Mouse (Mus musculus) common myeloid progenitor, adult 5-6 weeks (primary cell): ENCODE data around the gene Elovl5. TPM values are rescaled to one million over a fixed set of nuclear protein-coding genes. Genes with fewer than 3 reads are reported as not detected.

ENCODE experiments used
- ATAC-seq: replicated peaks from 2 replicates; pipeline ENCODE4 v1.8.0; 2016; ENCODE audit warnings: low read depth, mild to moderate bottlenecking, moderate TSS enrichment, inconsistent platforms; ENCODE audit not compliant: poor library complexity, severe bottlenecking
- total RNA-seq: library from RNA; stranded (forward); fragments of 200-1000, 187-1606 nt; gene quantifications from 2 replicates; pipeline ENCODE4 v1.2.3, GENCODE M21; 2017

Elovl5 gene
- total RNA-seq, 1 experiment from 2014 or later: 75.8 TPM

- ATAC-seq: no peak
Observed at GRCm38 (mm10) chr9:77927431-77927830, 10.3 kb downstream of the Elovl5 start.

- ATAC-seq: no peak
Observed at GRCm38 (mm10) chr9:77928769-77929168, 11.6 kb downstream of the Elovl5 start.

- no peak for ATAC-seq
Observed at GRCm38 (mm10) chr9:77929296-77929695, 12.1 kb downstream of the Elovl5 start.

- peak; percentile 27 for ATAC-seq
Observed at GRCm38 (mm10) chr9:77930036-77930859, 13.1 kb downstream of the Elovl5 start.

GRCm38 (mm10) chr9:77930860-77931184 is 13.7 kb downstream of the Elovl5 start:
- ATAC-seq: peak; percentile 91

GRCm38 (mm10) chr9:77931740-77932139 is 14.6 kb downstream of the Elovl5 start:
- ATAC-seq: no peak

GRCm38 (mm10) chr9:77935818-77936611 is 18.9 kb downstream of the Elovl5 start:
- ATAC-seq: peak; percentile 71

GRCm38 (mm10) chr9:77937875-77938274 is 20.7 kb downstream of the Elovl5 start:
- ATAC-seq: no peak

GRCm38 (mm10) chr9:77938761-77939553 is 21.8 kb downstream of the Elovl5 start:
- no peak for ATAC-seq

GRCm38 (mm10) chr9:77939554-77939920 is 22.4 kb downstream of the Elovl5 start:
- no peak for ATAC-seq

- ATAC-seq: peak; percentile 50
Observed at GRCm38 (mm10) chr9:77941058-77941457, 23.9 kb downstream of the Elovl5 start.

- ATAC-seq: no peak
Observed at GRCm38 (mm10) chr9:77941836-77942235, 24.7 kb downstream of the Elovl5 start.

GRCm38 (mm10) chr9:77942411-77942810 is 25.2 kb downstream of the Elovl5 start:
- no peak for ATAC-seq

- no peak for ATAC-seq
Observed at GRCm38 (mm10) chr9:77943316-77943715, 26.2 kb downstream of the Elovl5 start.

GRCm38 (mm10) chr9:77944195-77944594 is 27.0 kb downstream of the Elovl5 start:
- no peak for ATAC-seq

GRCm38 (mm10) chr9:77945792-77946666 is 28.9 kb downstream of the Elovl5 start:
- ATAC-seq: 0 out of 2 replicates have a peak, but pooled peaks have one; percentile 29

- no peak for ATAC-seq
Observed at GRCm38 (mm10) chr9:77948214-77948613, 31.1 kb downstream of the Elovl5 start.

- no peak for ATAC-seq
Observed at GRCm38 (mm10) chr9:77949753-77950268, 32.6 kb downstream of the Elovl5 start.

GRCm38 (mm10) chr9:77950841-77951475 is 33.8 kb downstream of the Elovl5 start:
- no peak for ATAC-seq
